Mouse (Mus musculus) ES-Bruce4 (cell line): ENCODE results near the gene Prkcq. TPM values are rescaled to one million over a fixed set of nuclear protein-coding genes. Genes with fewer than 3 reads are reported as not detected.

Experiments
- H3K27ac ChIP-seq: 2 replicates; pipeline ENCODE4 v1.5.1; 2012; ENCODE audit warnings: low read length, inconsistent platforms; ENCODE audit not compliant: insufficient read depth
- H3K27me3 ChIP-seq: 2 replicates; pipeline ENCODE4 v1.6.1; 2012; ENCODE audit warnings: mild to moderate bottlenecking, low read length, inconsistent platforms; ENCODE audit not compliant: control insufficient read depth, poor library complexity, insufficient read depth, severe bottlenecking
- H3K36me3 ChIP-seq: 2 replicates; pipeline ENCODE4 v1.6.1; 2012; ENCODE audit warnings: inconsistent platforms, mild to moderate bottlenecking, low read length, moderate library complexity; ENCODE audit not compliant: control insufficient read depth, poor library complexity, insufficient read depth, severe bottlenecking
- H3K4me1 ChIP-seq: one replicate; pipeline ENCODE4 v1.8.1; 2011; ENCODE audit warnings: low read length; ENCODE audit not compliant: control insufficient read depth, insufficient read depth
- H3K4me3 ChIP-seq: 2 replicates; pipeline ENCODE4 v1.5.1; 2011; ENCODE audit warnings: low read depth, mild to moderate bottlenecking, low read length
- H3K9ac ChIP-seq: 2 replicates; pipeline ENCODE4 v1.6.1; 2012; ENCODE audit warnings: low read depth, mild to moderate bottlenecking, inconsistent platforms; ENCODE audit not compliant: poor library complexity, severe bottlenecking
- H3K9me3 ChIP-seq: replicated peaks from 2 replicates; pipeline ENCODE4 v1.6.1; 2012; ENCODE audit warnings: mild to moderate bottlenecking, low read length, inconsistent platforms; ENCODE audit not compliant: control insufficient read depth, poor library complexity, insufficient read depth, severe bottlenecking
- CTCF ChIP-seq: IDR thresholded peaks from one replicate; pipeline ENCODE4 v1.8.1; 2011; ENCODE audit warnings: low read depth, low read length
- EP300 ChIP-seq: IDR thresholded peaks from 2 replicates; pipeline ENCODE4 v1.6.1; 2011; ENCODE audit warnings: low read depth, low read length; ENCODE audit not compliant: insufficient read depth
- POLR2A ChIP-seq: IDR thresholded peaks from one replicate; pipeline ENCODE4 v1.8.1; 2011; ENCODE audit warnings: low read length; ENCODE audit not compliant: insufficient read depth
- polyA plus RNA-seq: library from polyadenylated mRNA; stranded (reverse); fragments of >200 nt; gene quantifications from 2 replicates; pipeline ENCODE4 v1.2.4, GENCODE M21; 2011; ENCODE audit warnings: low read depth; ENCODE audit not compliant: missing spikeins, insufficient read depth, insufficient read length

Prkcq gene
- polyA plus RNA-seq, 1 experiment, result not detected

GRCm38 (mm10) chr2:11162701-11163100 lies 9.2 kb upstream of the Prkcq start:
- Histone ChIP-seq H3K27me3 (no peaks in the 10 kb centered on the region), H3K4me1 (no peaks in the 10 kb centered on the region), H3K9me3 (no peaks in the 10 kb centered on the region)

GRCm38 (mm10) chr2:11164170-11164569 lies 7.7 kb upstream of the Prkcq start:
- TF ChIP-seq CTCF (no peak), POLR2A (no peak), EP300 (no peak)
- Histone ChIP-seq H3K4me1 (no peaks in the 10 kb centered on the region), H3K9ac (no peak overlapping the region), H3K9me3 (no peaks in the 10 kb centered on the region), H3K36me3 (no peaks in the 10 kb centered on the region), H3K27ac (no peak overlapping the region), H3K4me3 (no peak overlapping the region), H3K27me3 (no peaks in the 10 kb centered on the region)

More at GRCm38 (mm10) chr2:11162701-11163100, 9.2 kb upstream of the Prkcq start:
- no peak for TF ChIP-seq POLR2A
- no peak for TF ChIP-seq EP300
- no peak for TF ChIP-seq CTCF
- Histone ChIP-seq H3K36me3 (no peaks in the 10 kb centered on the region), H3K9ac (no peak overlapping the region), H3K27ac (no peak overlapping the region), H3K4me3 (no peak overlapping the region)

GRCm38 (mm10) chr2:11169721-11170335 lies 2.1 kb upstream of the Prkcq start:
- H3K36me3 ChIP-seq, result no peaks in the 10 kb centered on the region
- no peak overlapping the region for H3K27ac ChIP-seq
- no peaks in the 10 kb centered on the region for H3K4me1 ChIP-seq
- TF ChIP-seq CTCF, result no peak
- TF ChIP-seq POLR2A, result no peak
- TF ChIP-seq EP300, result no peak
- H3K4me3 ChIP-seq, result no peak overlapping the region
- no peak overlapping the region for H3K9ac ChIP-seq
- H3K27me3 ChIP-seq, result no peaks in the 10 kb centered on the region; the same call in 1 of the 2 replicates
- no peaks in the 10 kb centered on the region for H3K9me3 ChIP-seq

- H3K4me1 ChIP-seq, result no peaks in the 10 kb centered on the region
- H3K27me3 ChIP-seq, result no peaks in the 10 kb centered on the region; the same call in none of the 2 replicates
- no peak for TF ChIP-seq EP300
- no peak for TF ChIP-seq POLR2A
- no peak for TF ChIP-seq CTCF
- no peak overlapping the region for H3K27ac ChIP-seq
- H3K4me3 ChIP-seq, result no peak overlapping the region
- no peaks in the 10 kb centered on the region for H3K9me3 ChIP-seq
- no peak overlapping the region for H3K9ac ChIP-seq
- no peaks in the 10 kb centered on the region for H3K36me3 ChIP-seq
These were observed 1.0 kb downstream of the Prkcq start for GRCm38 (mm10) chr2:11172831-11173414.

GRCm38 (mm10) chr2:11173521-11173920 lies 1.6 kb downstream of the Prkcq start:
- no peak overlapping the region for H3K4me3 ChIP-seq
- H3K9ac ChIP-seq, result no peak overlapping the region
- no peaks in the 10 kb centered on the region for H3K9me3 ChIP-seq
- H3K27ac ChIP-seq, result no peak overlapping the region
- no peaks in the 10 kb centered on the region; the same call in none of the 2 replicates for H3K27me3 ChIP-seq
- no peaks in the 10 kb centered on the region for H3K36me3 ChIP-seq
- TF ChIP-seq CTCF (no peak), POLR2A (no peak), EP300 (no peak)
- no peaks in the 10 kb centered on the region for H3K4me1 ChIP-seq

- no peaks in the 10 kb centered on the region for H3K9me3 ChIP-seq
- H3K36me3 ChIP-seq, result no peaks in the 10 kb centered on the region
- H3K27ac ChIP-seq, result no peak overlapping the region
- H3K4me1 ChIP-seq, result no peaks in the 10 kb centered on the region
- TF ChIP-seq EP300 (no peak), POLR2A (no peak), CTCF (no peak)
- no peak overlapping the region for H3K4me3 ChIP-seq
- H3K9ac ChIP-seq, result no peak overlapping the region
- H3K27me3 ChIP-seq, result no peaks in the 10 kb centered on the region; the same call in none of the 2 replicates
These were observed 2.2 kb downstream of the Prkcq start for GRCm38 (mm10) chr2:11174101-11174500.
